Mouse (Mus musculus): Measurements from ENCODE around the gene Cfap43.
A peak's percentile ranks its signal among the peaks of the same experiment; 100 is the strongest.
"Not testable (repeated sequence)": the region's sequence is repeated elsewhere in the genome, so short reads cannot be mapped to it uniquely, and the experiment has no call there.

The Cfap43 gene

DNA sequence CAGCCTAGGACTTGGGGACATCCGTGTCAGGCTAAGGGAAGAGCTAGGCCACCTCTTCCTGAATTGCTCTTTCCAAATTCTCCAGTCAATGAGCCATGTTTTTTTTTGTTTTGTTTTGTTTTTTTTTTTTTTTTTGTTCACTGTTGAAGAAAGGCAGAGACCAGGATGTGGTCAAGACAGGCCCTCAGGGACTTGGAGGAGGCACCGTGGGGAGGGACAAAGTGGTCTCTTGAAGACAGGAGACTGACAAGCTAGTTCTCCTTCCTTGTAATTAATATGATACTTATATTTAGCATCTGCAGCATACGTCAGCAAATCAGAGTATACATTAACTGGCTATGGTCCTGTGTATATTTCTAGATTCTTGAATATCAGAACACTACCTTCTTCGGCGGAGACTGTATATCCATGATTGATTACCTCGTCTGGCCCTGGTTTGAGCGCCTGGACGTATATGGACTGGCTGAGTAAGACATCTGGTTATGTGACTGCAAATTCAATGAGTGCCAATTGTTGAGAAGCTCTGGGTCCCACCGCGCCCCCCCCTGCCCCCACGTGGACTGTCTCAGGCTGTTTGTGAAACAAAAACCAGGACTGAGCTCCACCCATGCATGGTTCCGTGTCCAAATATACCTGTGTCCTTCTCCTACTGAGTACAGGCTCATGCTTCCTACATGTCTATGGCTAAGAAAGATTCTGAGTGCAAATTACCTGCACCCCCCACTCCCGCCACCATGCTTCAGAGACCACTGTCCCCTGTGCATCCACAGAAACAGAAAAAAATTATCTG is 34.6 kb downstream of the Cfap43 start:
- DNase-seq = no peak

DNA sequence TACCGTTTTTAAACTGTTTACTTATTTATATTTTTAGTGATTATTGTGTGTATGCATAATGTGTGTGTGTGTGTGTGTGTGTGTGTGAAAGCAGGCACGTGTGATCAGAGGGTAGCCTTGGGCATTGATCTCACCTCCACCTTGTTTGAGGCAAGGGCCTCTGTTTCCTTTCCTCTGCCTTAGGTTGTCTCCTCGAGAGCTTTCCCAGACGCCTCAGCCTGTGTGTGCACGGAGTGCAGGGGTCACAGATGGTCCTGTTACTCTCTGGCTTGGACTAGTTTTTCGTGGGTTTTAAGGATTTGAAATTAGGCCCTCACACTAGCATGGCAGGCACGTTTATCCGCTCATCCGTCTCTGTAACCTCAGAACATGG is 36.2 kb downstream of the Cfap43 start:
- no peak for DNase-seq

DNA sequence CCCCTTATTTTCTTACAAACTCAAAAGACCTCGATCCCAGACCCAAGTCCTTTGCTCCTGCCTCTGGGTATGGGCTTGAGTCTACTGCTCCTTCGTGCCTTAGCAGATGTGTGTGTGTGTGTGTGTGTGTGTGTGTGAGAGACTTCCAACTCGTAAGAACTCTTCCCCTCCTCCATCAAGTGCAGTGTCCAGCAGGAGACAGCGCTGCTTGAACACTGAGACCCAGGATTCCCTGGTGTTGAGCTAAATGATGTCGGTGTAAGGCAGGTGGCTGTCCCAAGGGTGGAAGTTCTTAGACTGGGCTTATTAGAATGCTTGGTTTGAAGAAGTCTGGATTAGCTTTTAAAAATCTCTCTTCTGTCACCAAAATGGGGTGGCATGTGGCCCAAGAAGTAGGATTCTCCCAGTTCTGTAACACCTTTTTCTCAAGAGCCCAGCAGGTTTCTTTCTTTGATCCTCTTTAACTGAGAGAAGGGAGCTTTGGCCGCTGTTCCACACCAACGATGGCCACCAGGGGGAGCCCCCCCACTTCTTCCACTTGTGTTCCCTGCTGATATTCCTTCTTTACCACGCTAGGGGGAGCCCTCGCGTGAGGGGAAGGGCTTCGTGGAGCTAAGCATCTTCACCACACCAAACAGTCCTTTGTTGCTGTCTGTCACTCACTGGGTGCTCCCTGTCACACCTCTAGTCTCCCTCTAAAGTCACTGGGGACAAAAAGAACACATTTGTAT is 36.8 kb downstream of the Cfap43 start:
- DNase-seq = peak; percentile 88

DNA sequence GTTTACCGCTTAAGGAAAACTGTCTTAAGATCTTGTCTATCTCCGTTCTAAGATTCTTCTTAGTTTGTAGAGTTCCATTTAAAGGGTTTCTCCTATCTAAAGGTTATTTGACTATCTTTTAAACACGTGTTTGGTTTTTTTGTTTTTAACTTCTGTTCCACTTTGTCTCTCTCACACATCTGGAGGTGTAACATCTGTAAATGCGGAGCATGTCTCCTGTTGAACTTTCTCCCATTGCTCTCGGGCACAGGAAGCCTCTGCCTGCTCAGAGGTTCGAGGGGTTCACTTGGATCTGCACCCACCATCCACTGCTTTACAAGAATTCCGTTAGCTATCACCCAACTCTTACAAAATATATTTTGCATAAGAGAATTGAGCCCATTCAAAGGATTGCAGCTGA is 37.5 kb downstream of the Cfap43 start:
- no peak for DNase-seq

DNA sequence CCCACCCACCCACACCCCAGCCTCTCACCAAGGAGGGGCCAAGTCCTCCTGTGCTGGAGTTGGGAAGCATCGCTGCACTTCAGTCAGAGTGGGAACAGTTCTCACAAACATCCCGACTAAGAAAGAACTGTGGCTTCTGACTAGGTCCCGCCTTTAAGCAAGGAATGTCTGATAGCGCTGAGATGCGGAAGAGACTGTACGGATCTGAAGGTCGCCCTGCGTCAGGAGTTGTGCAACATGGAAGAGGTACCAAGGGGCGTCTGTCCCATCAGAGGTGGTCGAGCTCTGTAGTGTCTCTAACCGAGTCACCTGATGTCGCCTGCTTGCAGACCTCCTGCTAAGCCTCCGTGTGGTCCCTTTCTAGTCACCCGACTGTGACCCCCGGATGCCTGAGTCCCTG is 42.8 kb downstream of the Cfap43 start:
- no peak for DNase-seq

DNA sequence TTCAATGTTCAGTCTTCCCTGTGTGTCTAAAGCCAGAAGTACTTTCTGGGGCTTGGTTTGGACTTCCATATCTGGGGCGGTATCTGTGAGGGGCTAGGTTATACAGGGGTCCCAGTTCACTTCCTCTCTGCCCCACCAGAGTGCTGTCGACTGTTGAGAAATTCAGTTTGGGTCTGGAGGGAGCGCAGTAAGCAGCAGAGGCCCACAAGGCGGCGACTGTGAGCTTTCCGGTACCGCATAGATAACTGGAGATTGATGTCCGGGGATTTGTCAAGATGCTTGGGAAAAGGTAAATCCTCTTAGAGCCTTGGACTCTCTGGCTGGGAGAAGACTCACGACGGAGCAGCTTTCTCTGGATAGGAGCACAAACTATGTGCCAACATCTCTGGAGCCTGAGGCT is 47.6 kb downstream of the Cfap43 start:
- no peak for DNase-seq

DNA sequence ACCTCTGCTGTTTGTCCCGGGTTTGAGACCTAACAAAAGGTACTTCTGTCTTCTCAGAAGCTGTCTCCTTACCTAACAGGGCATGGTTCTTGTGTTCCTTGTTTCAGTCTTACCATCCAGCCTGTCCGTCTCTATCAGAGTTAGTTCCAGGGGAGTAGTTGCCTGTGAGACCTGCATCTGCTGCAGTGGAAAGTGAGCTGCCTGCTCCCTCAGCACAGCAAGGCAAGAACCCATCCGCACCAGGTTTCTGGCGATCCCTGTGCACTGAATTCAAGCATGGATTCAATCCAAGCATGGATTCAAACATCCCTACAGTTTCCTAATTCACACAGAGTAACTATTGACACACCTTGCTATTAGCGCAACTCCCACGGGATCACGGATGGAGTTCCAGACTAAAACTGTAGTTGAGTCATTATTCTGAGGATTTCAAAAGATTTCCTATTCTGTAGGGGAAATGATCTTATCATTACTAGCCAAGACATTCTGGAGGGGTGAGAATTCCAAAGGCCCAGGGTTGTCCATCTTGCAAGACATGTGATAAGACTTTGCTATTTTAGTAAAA is 48.9 kb downstream of the Cfap43 start:
- no peak for DNase-seq

DNA sequence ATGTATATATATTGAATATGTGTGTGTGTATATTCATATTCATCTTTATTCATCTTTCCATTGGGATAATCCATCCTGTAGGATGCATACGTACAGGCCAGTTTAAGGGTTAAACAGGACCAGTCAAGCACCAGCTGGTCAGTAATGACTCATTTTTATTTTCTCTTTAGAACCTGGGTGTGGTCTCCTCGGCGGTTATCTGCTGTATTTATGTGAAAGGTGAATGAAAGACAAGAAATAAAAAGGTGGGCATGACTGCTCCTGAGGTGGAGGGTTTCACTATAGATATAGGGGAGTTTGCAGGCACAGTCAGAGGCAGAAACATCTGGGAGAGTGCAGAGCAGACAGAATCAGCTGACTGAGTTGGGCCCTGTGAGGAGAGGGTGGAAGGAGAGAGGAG is 49.6 kb downstream of the Cfap43 start:
- DNase-seq = no peak

DNA sequence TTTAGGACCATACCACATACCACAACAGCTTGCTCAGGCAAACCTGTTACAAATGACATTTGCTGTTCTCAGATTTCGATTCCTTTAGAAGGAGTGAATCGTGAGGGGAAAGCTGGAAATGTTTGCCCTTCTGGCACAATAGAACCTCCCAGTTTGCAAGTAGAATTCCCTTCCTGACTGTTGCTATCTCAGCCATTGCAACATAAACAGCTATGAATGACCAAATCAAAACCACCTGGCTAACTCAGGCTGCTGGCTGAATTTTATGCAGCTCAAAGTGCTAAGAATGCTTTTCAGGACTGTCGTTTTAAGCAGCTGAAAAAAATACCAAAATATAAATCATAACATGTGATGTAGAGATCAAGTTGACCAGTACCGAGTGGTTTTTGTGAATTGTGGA is 50.1 kb downstream of the Cfap43 start:
- DNase-seq = no peak

DNA sequence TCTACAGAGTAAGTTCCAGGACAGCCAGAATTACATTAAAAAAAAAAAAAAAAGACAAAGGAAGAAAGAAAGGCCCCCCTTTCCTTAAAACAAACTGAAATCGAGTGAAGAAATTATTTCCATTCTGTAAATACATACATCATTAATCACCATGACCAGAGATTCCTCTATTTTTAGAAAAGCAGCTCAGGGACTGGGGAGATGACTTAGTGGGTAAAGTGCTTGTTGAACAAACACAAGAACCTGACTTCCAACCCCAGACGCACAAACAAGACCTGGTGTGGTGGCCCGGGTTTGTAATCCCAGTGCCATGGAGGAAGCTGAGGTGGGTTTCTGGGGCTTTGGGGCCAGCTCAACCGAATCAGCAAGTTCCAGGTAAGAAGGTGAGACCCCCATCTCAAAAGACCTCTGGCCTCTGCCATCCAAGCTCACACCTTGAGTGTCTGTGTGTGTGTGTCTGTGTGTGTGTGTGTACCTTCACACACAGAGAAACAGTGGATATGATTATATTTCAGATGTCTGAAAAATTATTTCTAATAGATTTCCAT is 51.4 kb downstream of the Cfap43 start:
- DNase-seq = no peak

DNA sequence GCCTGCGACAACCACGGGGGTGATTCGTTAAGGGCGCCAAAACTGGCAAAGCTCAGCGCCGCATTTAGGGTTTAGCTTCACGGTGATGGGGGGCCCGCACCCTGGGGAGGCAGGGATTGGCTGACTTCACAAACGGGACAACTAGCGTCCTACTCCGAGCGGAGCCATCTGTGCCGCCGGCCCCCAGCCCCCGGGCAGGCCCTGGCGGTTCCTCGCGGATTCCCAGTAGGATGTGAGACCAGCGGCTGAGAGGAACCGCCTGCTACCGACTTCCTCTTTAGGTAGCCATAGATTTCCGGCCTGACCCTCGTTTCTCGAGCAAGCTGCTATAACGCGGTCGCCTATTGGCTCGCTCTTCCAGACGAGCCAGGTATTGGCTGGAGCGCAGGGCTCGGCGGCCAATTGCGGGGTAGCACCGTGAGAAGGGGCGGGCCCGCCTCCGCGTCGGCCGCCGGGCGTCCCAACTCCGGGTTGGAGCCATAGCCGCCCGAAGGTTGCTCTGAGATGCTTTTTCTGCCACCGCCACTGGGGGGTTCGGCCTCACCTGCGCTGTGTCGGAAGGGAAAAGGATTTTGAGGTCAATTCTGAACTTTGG is 53.6 kb downstream of the Cfap43 start, which contains the start of gene Gsto2:
Gsto2 (plus strand) TSS at position 182 of the 595 bp plus-strand sequence.
- peak; percentile 93 for DNase-seq

DNA sequence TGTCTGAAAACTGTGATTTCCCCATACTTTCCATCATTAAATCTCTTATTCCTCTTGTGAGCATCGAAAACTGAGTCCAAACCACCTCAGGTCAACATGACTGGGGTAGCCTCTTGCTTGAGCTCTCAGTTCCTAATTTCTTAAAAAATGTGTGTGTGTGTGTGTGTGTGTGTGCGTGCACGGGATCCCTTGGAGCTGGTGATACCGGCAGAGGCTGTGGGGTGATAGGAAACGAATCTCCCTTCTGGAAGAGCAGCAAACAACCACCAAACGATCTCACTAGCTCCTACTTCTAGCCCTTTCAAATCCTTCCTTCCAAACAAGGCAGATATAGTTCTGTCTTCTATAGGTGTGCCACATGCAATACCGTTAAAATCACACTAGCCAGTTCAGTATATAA is 54.4 kb downstream of the Cfap43 start:
- no peak for DNase-seq

DNA sequence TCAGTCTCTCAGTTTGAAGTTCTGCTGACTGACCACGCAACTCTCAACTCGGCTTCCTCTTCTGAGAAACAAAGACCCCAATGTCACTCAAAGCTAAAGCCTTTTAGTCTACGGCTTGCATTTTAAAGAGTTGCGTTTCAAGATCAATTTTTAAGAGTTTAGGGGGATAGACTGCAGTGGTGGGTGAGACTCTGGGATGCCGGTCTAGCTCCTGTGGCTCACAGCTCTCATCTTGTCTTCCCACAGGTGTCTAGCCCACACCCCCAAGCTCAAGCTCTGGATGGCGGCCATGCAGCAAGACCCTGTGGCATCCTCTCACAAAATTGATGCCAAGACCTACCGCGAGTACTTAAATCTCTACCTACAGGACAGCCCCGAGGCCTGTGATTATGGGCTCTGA is 55.0 kb downstream of the Cfap43 start:
- no peak for DNase-seq

DNA sequence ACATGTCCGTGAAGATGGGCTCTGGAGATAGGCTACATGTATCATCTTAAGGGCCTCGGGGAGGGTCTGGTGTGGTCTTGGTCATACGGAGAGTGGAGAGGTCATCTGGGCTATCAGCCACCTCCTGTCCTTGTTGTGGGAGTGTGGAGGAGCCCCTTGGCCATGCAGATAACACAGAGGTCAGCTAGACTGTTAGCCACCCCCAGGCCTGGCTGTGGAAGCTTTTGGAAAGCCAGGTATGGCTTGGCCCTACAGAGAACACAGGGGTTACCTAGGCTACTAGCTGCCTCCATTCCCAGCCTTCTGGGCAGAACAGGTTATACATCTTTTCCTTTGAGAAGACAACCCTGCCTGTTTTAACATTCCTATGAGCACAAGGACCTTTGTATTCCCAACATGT is 56.5 kb downstream of the Cfap43 start:
- DNase-seq = no peak

DNA sequence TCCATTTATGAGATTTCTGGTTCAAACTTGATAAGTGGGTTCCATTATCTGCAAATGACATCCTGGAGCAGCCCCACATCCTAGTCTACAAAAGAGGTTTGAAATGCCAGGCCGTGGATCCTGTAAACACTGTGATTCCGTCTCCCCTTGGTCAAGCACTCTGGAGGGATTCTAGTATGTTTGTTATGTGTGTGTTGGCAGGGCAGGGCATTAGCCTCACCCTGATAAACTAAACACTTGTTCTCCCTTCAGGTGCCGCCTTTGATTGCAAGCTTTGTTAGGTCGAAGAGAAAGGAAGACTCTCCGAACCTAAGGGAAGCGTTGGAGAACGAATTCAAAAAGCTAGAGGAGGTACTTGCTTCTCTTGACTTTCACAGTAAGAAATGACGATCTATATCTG is 59.9 kb downstream of the Cfap43 start:
- no peak for DNase-seq

DNA sequence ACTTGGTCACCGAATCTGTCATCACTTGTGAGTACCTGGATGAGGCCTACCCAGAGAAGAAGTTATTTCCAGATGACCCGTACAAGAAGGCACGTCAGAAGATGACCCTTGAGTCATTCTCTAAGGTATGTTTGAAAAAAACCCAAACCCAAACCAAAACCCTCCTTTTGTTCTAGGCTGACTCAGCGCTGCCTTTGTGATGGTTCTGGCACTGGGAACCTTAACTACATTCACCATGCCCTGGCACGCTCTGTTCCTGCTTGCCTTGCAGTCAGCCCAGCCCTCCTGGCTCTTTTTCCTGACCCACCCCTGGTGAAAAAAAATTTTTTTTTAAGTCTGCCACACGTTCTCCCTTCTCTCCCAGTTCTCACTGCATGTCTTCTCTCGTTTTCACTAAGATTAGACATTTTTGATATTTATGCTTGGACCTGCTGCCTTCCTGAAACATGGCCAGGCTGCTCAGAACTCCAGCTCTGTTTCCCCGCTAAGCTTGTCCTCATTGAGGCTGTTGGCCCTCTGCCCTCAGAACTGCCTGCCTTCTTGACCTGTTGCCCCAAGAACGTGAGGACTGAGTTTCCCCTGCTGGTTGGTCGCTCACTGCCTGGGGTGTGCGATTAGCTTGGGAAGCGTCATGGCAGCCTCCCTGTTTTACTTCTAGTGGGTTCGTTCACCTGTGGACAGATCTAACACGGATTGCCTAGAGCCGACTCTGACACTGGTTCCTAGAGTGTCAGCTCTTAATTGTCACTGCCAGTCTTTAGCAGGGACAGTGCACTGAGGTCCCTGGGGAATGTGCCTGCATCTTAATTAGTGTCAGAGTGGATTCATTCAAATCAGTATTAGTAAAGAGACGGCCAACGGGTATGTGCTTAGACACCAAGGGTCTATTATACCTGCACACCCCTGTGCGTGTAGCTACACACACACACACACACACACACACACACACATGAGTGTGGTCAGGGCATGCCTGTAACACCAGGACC is 60.8 kb downstream of the Cfap43 start:
- peak; percentile 78 for DNase-seq

DNA sequence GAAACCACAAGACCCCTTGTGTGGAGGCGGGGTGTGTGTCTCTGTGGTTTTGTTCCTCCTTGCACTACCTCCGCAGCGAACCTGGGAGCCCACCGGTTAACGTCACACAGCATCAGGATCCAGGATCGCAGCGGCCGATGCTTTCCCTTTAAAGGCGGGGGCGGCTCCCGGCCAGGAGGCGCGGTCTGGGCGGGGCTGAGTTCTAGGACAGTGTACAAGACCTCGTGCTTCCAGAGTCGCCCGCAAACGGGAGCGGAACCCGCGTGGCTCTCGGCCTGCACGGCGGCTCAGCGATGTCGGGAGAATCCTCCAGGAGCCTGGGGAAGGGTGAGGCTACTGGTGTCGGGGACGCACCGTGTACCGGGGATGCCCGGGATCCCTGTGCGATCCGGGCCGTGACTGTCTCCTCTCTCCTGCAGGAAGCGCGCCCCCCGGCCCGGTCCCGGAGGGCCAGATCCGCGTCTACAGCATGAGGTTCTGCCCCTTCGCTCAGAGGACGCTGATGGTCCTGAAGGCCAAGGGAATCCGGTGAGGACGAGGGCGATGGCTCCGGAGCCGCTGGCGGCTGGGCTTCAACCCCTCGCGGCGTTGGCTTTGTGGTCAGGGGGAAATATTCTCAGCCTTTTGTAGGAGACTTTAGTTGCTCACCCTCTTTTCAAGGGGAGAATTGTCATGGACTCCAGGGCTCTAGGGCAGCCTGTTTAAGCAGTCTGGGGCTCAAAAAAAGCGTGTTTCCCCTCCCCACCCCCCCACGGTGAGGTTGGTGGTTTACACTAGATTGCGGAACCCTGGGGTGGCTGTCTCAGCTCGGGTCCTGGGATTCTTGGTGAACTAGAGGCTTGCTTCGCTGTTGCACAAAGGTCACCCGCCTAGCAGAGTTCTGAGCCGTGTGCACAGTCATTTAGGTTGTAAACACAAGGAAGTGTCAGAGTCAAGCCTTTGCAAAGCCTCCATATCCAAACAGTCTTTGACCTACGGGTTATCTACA is 64.0 kb downstream of the Cfap43 start, which contains the start of gene Gsto1:
Gsto1 (plus strand) TSS at position 175 of the 988 bp plus-strand sequence.
- peak; percentile 89 for DNase-seq

DNA sequence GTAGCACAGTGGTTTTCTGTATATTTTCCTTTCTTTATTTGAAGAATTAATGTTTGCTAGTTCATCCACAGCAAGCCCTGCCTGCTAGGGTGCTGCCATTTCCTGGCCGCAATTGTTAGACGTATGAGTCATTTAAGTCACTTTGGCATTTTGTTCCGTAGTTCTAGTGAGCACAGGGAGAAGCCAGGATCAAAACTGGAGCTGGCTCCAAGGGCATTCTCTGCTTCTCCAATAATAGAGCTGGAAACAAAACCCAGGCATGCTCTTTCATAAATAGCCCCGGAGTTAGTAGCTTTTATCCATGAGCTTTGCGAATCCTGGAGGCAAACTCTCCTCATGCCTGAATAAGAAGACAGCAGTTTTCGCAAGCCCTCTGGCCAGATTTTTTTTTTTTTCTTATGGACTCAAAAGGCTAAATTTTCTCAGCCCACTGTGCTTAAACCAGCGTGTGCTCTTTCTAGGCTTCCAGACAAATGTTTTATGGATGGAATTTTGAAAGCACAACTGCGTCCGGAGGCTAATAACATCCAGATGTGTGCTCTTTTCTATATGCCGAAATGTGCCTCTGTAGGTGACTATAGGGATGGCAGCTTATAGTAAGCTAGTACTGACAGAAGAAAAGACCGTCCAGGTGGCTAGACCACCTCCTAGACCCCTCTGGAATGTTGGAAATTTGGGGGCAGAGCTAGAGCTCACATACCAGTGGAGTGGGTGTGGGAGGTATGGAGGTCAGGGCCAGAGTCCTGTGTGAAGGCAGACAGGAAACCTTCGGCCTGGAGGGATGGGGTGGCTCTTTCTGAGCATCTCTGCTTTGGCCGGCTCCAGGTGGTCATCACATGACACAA is 64.9 kb downstream of the Cfap43 start:
- DNase-seq = no peak

DNA sequence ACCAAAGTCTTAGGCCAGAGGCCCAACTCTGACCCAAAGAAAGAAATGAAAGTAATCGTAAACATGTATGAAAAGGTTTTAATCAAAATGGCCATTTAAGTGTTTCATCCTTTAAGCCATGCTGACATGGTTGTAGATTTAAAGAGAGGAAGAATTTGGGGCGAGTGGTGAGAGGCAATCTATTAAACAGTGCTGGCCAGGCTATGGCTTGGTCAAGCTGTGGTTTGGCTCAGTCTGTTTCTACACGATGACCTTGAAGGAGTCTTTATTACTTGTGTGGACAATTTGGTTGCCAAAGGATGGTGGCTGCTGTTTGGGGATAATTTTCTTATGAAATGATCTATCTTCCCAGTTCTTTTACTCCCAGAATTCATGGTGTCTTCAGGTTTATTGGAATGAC is 66.0 kb downstream of the Cfap43 start:
- no peak for DNase-seq

DNA sequence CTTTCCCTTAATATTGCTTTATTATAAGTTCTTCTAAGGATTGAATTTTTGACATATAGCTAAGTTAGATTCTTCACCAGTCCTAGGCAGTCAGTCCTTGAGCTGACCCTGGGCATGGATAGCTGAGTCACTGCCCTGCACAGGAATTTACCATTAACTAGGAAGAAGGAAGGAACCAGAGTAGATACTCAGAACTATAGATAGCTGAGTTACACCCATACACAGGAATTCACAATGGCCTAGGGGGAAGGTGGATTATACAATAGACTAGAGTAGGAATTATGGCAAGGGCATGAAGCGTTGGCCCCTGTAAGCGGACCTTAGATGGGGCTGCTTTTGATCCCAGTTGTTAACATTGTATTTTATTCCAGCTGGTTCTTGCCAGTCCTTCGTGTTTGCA is 67.0 kb downstream of the Cfap43 start:
- not testable (repeated sequence) for DNase-seq

Measured in lung, postnatal 14 days (tissue).